Mouse (Mus musculus) central nervous system, embryonic 11.5 days (tissue): Measurements from ENCODE around the gene Mettl2. TPM values are rescaled to one million over a fixed set of nuclear protein-coding genes. Genes with fewer than 3 reads are reported as not detected.

ENCODE experiments used
- polyA plus RNA-seq: library from polyadenylated mRNA; depleted of rRNA; stranded (reverse); fragments of >200 nt; gene quantifications from 2 replicates; pipeline ENCODE4 v1.2.3, GENCODE M21; 2012; rRNA removed

Gene Mettl2
- 38.9 and 44.9 TPM in 2 replicates for polyA plus RNA-seq

GRCm38 (mm10) chr11:105125735-105126519 is at the start of gene Mettl2:
TSS of gene Mettl2 (plus strand) at chr11:105126425.

GRCm38 (mm10) chr11:105146593-105146992 is 20.4 kb downstream of the Mettl2 start, which contains the start of gene Gm10842:
TSS of gene Gm10842 (plus strand) at chr11:105146893.

GRCm38 (mm10) chr11:105178516-105178915 is 52.3 kb downstream of the Mettl2 start, which contains the start of gene Tlk2:
TSS of gene Tlk2 (plus strand) at chr11:105178807.

Other genes with a start within 250 kb of the Mettl2 start
- gene Efcab3, start 62.8 kb upstream of the Mettl2 start, polyA plus RNA-seq: not detected in 2 replicates
- not detected in 2 replicates for gene Gm10842, start 20.5 kb downstream of the Mettl2 start, polyA plus RNA-seq
- gene Tlk2, start 52.4 kb downstream of the Mettl2 start, polyA plus RNA-seq: 40.8 and 56.7 TPM in 2 replicates
- 34.5 and 43.1 TPM in 2 replicates for gene Mrc2, start 166.2 kb downstream of the Mettl2 start, polyA plus RNA-seq